Mouse (Mus musculus): Measurements from ENCODE around the gene Tmem246. TPM values are rescaled to one million over a fixed set of nuclear protein-coding genes. Genes with fewer than 3 reads are reported as not detected.

Gene Tmem246
- total RNA-seq, 2 experiments from 2014 or later, result 67.8 to 71.7 TPM

Other genes with a start within 250 kb of the Tmem246 start
- not detected for gene Acnat2, start 189.7 kb downstream of the Tmem246 start, total RNA-seq (2021)
- under 1 TPM; 0.42 to 0.68 TPM for gene Acnat1, start 124.0 kb downstream of the Tmem246 start, total RNA-seq (2021)
- under 1 TPM in 1 of 2 experiments, not detected in 1; 0.38 TPM for gene Baat, start 91.3 kb downstream of the Tmem246 start, total RNA-seq (2021)
- 10 to 100 TPM; 40.3 to 41.0 TPM for gene Mrpl50, start 76.8 kb downstream of the Tmem246 start, total RNA-seq (2021)
- gene Zfp189, start 76.7 kb downstream of the Tmem246 start, total RNA-seq (2021), result 1 to 10 TPM; 9.2 to 9.3 TPM
- under 1 TPM; 0.79 to 0.96 TPM for gene Aldob, start 48.3 kb downstream of the Tmem246 start, total RNA-seq (2021)
- 10 to 100 TPM; 84.4 to 85.8 TPM for gene Rnf20, start 34.1 kb upstream of the Tmem246 start, total RNA-seq (2021)
- 1 to 10 TPM; 2.3 TPM for gene Ppp3r2, start 84.1 kb upstream of the Tmem246 start, total RNA-seq (2021)
- 10 to 100 TPM; 80.0 to 92.9 TPM for gene Grin3a, start 247.9 kb upstream of the Tmem246 start, total RNA-seq (2021)